Mouse (Mus musculus) right cerebral cortex, postnatal 4 days (tissue): Measurements from ENCODE around the gene Fyn.

Experiments used
- DNase-seq: peaks from one replicate; pipeline ENCODE4 v3.0.0-alpha.2; 2022

Gene Fyn

GRCm38 (mm10) chr10:39582385-39582784 is 213.7 kb downstream of the Fyn start:
- DNase-seq = no peak

- DNase-seq = no peak
Observed at GRCm38 (mm10) chr10:39583718-39584117, 215.1 kb downstream of the Fyn start.

GRCm38 (mm10) chr10:39587290-39587925 is 218.8 kb downstream of the Fyn start:
- peak; percentile 42 for DNase-seq

- no peak for DNase-seq
Observed at GRCm38 (mm10) chr10:39587973-39588746, 219.5 kb downstream of the Fyn start.

DNA sequence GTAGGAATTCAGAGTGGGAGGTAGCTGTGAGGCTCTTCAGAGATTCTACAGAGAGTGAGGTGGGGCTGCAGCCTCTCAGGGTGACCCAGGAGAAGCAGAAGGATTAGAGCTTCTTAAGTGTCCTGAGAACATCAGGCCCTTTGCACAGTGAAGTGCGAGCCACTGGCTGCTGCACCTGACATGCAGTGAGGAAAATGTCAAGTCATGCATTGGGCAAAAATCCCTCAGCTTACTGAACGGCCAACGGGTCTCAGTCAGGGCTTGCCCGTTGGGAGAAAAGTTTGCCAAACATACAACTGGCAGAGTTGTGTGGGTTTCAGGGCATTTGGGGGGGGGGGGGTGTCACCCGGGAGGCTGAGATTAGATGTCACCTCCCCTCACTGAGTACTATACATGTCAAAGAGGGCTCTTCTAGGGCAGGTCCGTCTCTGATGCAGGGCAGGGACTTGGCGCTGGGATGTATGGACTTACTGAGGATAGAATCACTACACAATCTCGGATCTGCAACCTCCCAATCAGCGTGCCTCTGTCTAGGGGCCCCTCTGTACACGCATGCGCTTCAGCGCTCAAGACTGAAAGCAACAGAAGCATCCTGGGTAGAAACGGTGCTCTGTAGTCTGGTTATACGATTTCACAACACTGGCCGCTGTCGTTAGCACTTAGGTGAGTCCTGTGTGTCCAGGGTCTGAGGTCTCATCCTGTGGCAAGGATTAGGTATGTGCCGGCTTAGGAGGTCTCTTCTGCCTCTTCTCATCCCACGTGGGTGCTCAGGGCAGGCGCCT is 221.3 kb downstream of the Fyn start:
- DNase-seq = no peak

- no peak for DNase-seq
Observed at GRCm38 (mm10) chr10:39590629-39591028, 222.0 kb downstream of the Fyn start.

DNA sequence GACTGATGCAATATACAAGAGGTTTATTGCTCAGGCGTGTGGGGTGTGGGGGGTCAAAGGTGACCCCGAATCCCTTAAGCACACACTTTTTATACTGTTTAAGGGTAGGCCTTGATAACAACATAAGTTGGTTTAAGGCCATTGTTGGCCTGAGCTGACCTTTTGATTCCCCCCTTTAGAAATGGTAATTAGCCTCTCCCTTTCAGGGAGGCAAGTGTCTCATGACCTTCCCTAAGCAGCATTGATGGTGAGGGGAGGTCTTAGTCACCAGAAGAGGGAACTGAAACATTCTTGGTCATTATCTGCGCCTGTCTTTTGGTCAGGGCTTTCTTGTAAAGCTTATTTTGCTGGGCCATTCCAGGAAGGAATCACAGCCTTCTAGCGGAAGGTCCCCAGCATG is 223.8 kb downstream of the Fyn start:
- DNase-seq = no peak

- DNase-seq = no peak
Observed at GRCm38 (mm10) chr10:39594716-39595115, 226.1 kb downstream of the Fyn start.

DNA sequence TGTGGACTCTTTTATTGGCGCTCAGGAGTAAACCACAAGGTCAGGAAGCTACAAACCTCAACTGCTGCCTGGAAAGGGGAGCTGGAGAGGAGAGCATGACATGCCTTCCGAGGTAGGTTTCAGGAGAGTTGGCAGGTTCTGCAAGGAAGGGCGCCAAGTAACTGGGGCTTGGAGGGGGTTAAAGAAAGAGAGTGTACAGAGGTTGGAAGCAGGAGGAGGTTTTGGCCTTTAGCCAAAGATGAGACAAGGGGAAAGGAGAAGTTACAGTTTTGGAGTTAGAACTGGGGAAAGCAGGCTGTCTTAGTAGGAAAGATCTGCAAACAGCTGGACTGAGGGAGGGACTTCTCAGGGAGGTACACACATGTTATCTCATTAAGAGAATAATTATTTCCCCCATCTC is 227.2 kb downstream of the Fyn start:
- no peak for DNase-seq

GRCm38 (mm10) chr10:39597116-39597791 is 228.6 kb downstream of the Fyn start:
- DNase-seq = no peak

DNA sequence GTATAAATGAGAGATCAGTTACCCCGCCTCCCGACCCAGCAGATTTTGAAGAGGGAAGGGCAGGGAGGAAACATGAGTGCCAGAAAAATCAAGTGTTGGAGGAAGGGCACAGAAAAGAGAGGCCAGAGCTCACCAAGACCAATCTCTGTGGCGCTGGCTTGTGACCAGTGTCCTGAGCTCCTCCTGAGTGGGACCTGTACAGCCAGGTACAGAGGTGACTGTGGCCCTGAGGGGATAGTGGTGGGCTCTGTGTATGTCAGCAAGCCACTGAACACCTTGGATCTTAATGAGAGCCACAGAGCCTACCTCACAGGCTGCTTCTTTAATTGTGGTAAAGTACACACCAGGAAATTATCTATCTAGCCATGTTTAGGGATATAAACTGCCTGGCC is 229.1 kb downstream of the Fyn start:
- no peak for DNase-seq

DNA sequence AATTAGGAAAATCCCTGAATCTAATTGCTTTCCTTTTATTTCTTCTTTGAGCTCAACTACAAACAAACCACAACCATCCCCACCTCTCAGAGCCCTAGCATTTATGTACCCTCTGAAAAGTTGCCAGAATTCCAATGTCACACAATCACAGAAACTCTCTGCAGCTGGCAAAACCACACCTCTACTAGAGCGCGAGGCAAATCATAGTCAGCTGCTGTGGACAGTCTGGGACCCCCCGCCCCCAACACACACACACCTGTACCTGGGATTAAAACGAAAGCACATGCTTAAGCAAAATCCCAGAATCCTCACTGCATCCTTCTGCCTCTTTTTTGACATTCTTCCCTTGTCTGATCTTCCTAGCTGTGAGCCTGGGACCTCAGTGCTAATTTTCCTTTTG is 230.9 kb downstream of the Fyn start:
- no peak for DNase-seq

DNA sequence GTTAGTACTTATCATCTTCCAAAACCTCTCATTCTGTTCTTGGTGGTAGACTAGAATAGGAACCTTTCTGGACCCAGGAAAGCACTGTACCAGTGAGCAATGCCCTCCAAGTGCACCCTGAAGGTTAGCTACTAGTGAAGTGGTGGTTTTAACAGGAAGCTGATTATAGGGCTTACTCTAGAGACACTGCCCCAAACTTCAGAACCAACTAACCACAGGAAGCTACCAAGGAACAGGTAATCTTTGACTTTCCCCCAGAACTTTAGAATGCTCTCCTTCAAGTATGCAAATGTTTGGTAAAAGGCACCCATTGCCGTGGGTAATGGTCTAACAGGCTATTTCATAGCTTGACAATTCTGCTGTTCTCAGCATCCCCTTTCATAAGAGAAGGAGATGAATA is 231.5 kb downstream of the Fyn start:
- no peak for DNase-seq

GRCm38 (mm10) chr10:39601068-39601467 is 232.4 kb downstream of the Fyn start:
- DNase-seq = no peak

GRCm38 (mm10) chr10:39606434-39606833 is 237.8 kb downstream of the Fyn start:
- no peak for DNase-seq

GRCm38 (mm10) chr10:39611234-39611633 is 242.6 kb downstream of the Fyn start:
- DNase-seq = no peak

GRCm38 (mm10) chr10:39612131-39612530 is 243.5 kb downstream of the Fyn start:
- DNase-seq = no peak

DNA sequence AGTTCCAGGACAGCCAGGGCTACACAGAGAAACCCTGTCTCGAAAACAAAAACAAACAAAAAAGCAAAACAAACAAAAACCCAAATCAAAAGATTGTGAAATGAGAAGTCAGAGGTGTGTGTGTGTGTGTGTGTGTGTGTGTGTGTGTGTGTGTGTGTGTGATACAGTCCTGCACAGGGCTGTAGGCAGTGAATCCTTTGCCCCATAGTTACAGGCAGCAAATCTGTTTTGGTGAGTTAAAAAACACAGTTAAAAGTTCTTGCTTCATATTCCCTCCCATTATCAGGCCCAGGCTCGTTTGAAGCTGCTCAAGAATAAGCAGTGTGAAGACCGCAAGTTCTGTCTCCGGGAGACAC is 244.0 kb downstream of the Fyn start, which contains the start of gene Traf3ip2:
Gene Traf3ip2 (plus strand): TSS at position 302 of the 356 bp plus-strand sequence.
- no peak for DNase-seq

DNA sequence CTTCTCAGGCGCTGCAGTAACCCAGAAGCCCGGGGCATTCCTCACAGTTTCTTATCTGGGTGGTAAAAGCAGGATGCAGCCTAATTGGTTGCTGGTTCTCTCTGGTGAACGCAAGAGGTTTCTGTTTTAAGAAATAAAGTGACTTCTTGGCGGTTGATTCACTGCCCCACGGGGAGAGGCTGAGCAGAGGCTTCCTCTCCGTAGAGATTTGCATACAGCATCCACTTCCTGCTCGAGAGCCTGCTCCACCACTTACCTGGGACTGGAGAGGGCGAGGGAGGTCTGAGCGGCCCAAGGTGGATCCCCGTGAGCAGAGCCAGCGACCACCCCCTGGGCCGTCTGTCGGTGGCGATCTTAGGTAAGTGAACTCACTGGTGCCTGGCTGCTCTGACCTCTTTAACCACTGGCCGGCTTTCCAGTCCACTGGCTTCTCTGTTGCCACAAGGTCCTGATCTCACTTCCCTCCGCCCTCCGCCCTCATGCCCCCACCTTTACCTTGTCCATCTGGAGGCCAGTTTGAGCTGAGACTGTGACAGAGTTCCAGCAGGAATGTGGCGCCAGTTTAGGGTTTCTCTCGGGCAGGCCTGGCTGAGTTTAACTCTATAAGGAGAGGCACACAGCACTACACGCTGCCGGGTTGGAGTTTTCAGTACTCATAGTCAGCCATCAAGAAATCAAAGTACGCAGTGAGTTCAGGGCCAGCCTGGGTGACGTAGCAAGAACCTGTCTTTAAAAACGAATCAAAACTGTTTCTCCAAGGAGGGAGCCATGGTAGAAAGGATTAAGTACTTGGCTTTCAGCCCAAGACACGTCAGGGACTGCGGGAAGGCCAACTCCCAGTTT is 244.6 kb downstream of the Fyn start:
- DNase-seq = no peak

DNA sequence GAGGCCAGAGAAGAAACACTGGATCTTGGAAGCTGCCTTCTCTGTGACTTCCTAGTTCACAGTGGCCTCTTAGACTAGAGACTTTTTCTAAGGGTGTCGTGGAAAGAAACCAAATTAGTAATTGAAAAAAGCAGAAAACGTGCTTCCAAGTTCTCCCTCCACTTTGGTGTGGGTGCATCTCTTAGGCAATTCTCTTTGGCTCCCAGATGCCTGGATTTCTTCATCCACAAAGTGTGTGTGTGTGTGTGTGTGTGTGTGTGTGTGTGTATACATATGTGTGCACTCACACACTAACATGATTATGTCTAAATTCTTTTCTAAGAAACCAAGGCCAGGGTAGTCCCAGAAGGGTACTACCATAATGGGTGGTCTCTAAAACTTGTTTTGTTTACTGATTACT is 245.3 kb downstream of the Fyn start:
- no peak for DNase-seq

GRCm38 (mm10) chr10:39614676-39615075 is 246.0 kb downstream of the Fyn start:
- DNase-seq = no peak
